Mouse (Mus musculus) C2C12 (cell line): Measurements from ENCODE around the gene Tnni3k.

Source experiments
- CEBPB ChIP-seq: IDR thresholded peaks from one replicate; pipeline ENCODE4 v1.6.1; 2011; ENCODE audit warnings: low read depth, mild to moderate bottlenecking, control low read depth, moderate library complexity
- CTCF ChIP-seq: IDR thresholded peaks from one replicate; pipeline ENCODE4 v1.5.1; 2011; ENCODE audit not compliant: control insufficient read depth, insufficient read depth, insufficient read length
- FOSL1 ChIP-seq: IDR thresholded peaks from one replicate; pipeline ENCODE4 v1.8.0; 2011; ENCODE audit warnings: mild to moderate bottlenecking, low read length; ENCODE audit not compliant: poor library complexity, insufficient read depth, severe bottlenecking
- MAX ChIP-seq: IDR thresholded peaks from one replicate; pipeline ENCODE4 v1.6.1; 2011; ENCODE audit warnings: mild to moderate bottlenecking, control low read depth
- MYOD1 ChIP-seq: IDR thresholded peaks from one replicate; pipeline ENCODE4 v1.6.1; 2011; ENCODE audit warnings: low read depth; ENCODE audit not compliant: control insufficient read depth, insufficient read length
- MYOG ChIP-seq: IDR thresholded peaks from one replicate; pipeline ENCODE4 v1.6.1; 2011; ENCODE audit not compliant: control insufficient read depth, insufficient read length; ENCODE audit errors: extremely low read depth
- USF1 ChIP-seq: IDR thresholded peaks from one replicate; pipeline ENCODE4 v1.6.1; 2011; ENCODE audit warnings: low read depth, mild to moderate bottlenecking, control low read depth, moderate library complexity

DNA sequence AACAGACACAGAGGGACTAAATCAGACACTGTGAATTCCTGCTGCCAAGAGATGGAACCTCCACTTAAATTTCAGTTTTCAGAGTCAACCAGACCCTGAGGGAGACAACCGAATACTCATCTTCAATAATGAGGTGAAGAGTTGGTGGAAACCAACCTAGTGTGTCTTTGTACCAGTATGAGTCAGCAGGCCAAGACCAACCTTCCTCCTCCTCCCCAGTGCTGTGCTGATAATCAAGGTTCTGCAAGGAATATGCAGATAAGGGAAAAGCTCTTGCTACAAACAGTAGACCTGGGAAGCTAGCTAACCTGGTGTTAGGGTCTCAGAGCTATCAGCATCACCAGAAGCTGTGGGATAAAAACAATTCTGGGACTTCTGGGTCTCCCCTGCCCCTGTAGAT lies 176.1 kb downstream of the Tnni3k start:
- TF ChIP-seq MYOD1 (no peak), MAX (no peak), CTCF (no peak), USF1 (no peak), CEBPB (no peak), MYOG (no peak), FOSL1 (no peak)
